Comparison of ENCODE assay signal across 29 mouse cellular contexts in the genomic region with DNA sequence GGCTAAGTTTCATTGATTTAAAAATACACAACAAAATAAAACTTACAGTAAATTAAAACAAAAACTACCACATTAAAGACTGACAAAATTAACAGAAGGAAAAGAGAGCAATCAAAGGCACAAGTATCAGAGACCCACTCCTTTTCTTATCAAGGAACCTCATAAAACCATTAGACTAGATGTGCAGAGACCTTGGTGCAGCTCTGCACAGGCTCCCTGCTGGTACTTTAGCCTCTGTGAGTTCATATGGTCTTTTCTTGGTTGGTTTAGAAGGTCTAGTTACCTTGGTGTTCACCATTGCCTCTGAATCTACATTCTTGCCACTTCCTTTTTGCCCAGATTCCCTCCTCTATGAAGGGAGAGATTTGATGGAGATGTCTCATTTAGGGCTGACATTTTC.
"Had no signal": no experiment of that assay in that cellular context is flagged by ENCODE, and none has a peak within 500 bp of the region (broad histone marks: within the 10 kb centered on the region; RNA-seq: fewer than 3 reads in every experiment).

No protein-coding gene starts in this region.

- ATAC-seq: forebrain, embryonic 13.5 days; forebrain, embryonic 14.5 days; forebrain, embryonic 15.5 days; forebrain, embryonic 16.5 days; forebrain, postnatal 0 days had no signal

- H3K9me3 ChIP-seq: embryonic facial prominence, embryonic 10.5 days; embryonic facial prominence, embryonic 12.5 days; embryonic facial prominence, embryonic 13.5 days; embryonic facial prominence, embryonic 15.5 days; forebrain, embryonic 10.5 days; forebrain, embryonic 12.5 days; forebrain, embryonic 13.5 days; forebrain, embryonic 15.5 days had no signal

- H3K9ac ChIP-seq: embryonic facial prominence, embryonic 12.5 days; embryonic facial prominence, embryonic 13.5 days; embryonic facial prominence, embryonic 15.5 days; forebrain, embryonic 12.5 days; forebrain, embryonic 13.5 days; forebrain, embryonic 15.5 days; forebrain, postnatal 0 days had no signal

- H3K27ac ChIP-seq: embryonic facial prominence, embryonic 10.5 days; embryonic facial prominence, embryonic 12.5 days; embryonic facial prominence, embryonic 13.5 days; embryonic facial prominence, embryonic 15.5 days; forebrain, embryonic 10.5 days; forebrain, embryonic 12.5 days; forebrain, embryonic 13.5 days; forebrain, embryonic 15.5 days; gastrocnemius, adult 2 months; heart, adult 2 months had no signal

- H3K4me1 ChIP-seq: embryonic facial prominence, embryonic 10.5 days; embryonic facial prominence, embryonic 12.5 days; embryonic facial prominence, embryonic 13.5 days; embryonic facial prominence, embryonic 15.5 days; forebrain, embryonic 10.5 days; forebrain, embryonic 12.5 days; forebrain, embryonic 13.5 days; forebrain, embryonic 15.5 days had no signal

- H3K4me3 ChIP-seq: embryonic facial prominence, embryonic 10.5 days; embryonic facial prominence, embryonic 12.5 days; embryonic facial prominence, embryonic 13.5 days; embryonic facial prominence, embryonic 15.5 days; erythroblast, embryonic 14.5 days; forebrain, embryonic 10.5 days; forebrain, embryonic 12.5 days; forebrain, embryonic 13.5 days; forebrain, embryonic 15.5 days; gastrocnemius, adult 2 months; heart, adult 2 months had no signal

- H3K4me2 ChIP-seq: embryonic facial prominence, embryonic 12.5 days; embryonic facial prominence, embryonic 13.5 days; embryonic facial prominence, embryonic 15.5 days; forebrain, embryonic 12.5 days; forebrain, embryonic 13.5 days; forebrain, embryonic 15.5 days had no signal

- H3K27me3 ChIP-seq: embryonic facial prominence, embryonic 12.5 days; embryonic facial prominence, embryonic 13.5 days; embryonic facial prominence, embryonic 15.5 days; forebrain, embryonic 12.5 days; forebrain, embryonic 13.5 days; forebrain, embryonic 15.5 days had no signal

- H3K36me3 ChIP-seq: embryonic facial prominence, embryonic 10.5 days; embryonic facial prominence, embryonic 12.5 days; embryonic facial prominence, embryonic 13.5 days; embryonic facial prominence, embryonic 15.5 days; forebrain, embryonic 10.5 days; forebrain, embryonic 12.5 days; forebrain, embryonic 15.5 days had no signal

- DNase-seq: cerebellum, adult 2 months; cerebellum, adult 8-10 months; cerebellum, adult 9-10 months; cerebellum, adult 9-11 months; cerebellum, postnatal 10 days; cerebellum, postnatal 14 days; cerebellum, postnatal 25 days; cerebellum, postnatal 36 days; embryo, embryonic 11 days; forebrain, postnatal 0 days; gastrocnemius, adult 2 months; gastrocnemius, postnatal 10 days; gastrocnemius, postnatal 14 days; gastrocnemius, postnatal 25 days; gastrocnemius, postnatal 36 days; heart, adult 11 months; heart, adult 18-20 months; heart, adult 2 months had no signal
